Mouse (Mus musculus) embryonic fibroblast, embryonic 13.5 days (primary cell): ENCODE measurements around the gene Syce1.

Experiments used
- CTCF ChIP-seq: IDR thresholded peaks from 2 replicates; pipeline ENCODE4 v1.5.1; 2011; ENCODE audit warnings: mild to moderate bottlenecking, control low read depth, low read length, moderate library complexity, borderline replicate concordance; ENCODE audit not compliant: insufficient read depth
- POLR2A ChIP-seq: IDR thresholded peaks from 2 replicates; pipeline ENCODE4 v1.6.1; 2011; ENCODE audit warnings: low read depth, mild to moderate bottlenecking, control low read depth, low read length, moderate library complexity

DNA sequence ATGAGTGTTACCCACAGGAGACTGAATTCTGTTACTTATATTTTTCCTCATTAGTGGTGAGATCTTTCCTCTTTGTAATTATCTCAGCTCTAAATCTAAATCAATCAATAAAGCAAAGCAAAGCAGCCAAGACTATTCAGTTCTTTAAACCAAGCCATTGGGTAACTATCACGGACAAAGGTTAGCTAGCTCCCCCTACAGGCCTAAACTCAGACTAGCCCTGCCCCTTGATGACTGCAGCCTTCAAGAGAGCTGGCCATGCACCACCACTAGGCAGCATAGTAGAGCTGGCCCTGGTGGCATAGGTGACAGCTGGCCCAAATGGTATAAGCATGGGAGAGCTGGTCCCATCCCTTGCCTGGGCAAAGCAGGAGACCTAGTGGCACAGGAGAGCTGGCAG lies 18.1 kb upstream of the Syce1 start:
- TF ChIP-seq CTCF (0 out of 2 replicates have a peak, but pooled peaks have one; percentile 15), POLR2A (no peak)
